Mouse (Mus musculus): ENCODE results near the gene Tex12. TPM values are rescaled to one million over a fixed set of nuclear protein-coding genes. Genes with fewer than 3 reads are reported as not detected.

The Tex12 gene
- polyA plus RNA-seq, 1 experiment from 2014 or later: not detected

DNA sequence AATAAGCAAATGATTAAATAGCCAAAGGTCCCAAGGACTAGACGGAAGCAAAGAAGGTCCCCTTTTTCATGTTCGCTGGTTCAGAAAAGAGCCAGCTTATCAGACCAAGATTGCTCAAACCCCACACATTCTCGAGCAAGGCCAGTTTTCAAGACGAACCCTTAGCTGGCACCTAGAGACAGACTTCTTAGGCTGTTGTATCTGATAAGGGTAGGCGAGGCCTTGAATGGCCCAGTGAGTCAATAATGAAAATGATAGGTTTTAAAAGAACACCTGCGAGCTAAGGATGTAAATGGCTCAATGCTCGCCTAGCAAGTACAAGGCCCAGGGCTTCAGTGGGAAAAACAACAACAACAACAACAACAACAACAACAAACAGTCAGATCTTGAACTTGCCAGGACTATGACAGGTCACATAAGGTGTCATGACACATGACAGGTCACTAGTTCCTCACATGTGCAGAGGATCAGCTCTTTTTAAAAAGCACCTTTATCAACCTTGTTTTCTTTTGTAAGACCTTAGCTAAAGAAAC, 24.5 kb downstream of the Tex12 start:
- POLR2A ChIA-PET: interaction anchor here (0.8 kb wide), 1 partner anchor 852 kb away, joined by 3 read pairs; no protein-coding TSS in a partner anchor
- TF ChIP-seq CTCF (IDR thresholded peaks at IDR 0.05): no peak

GRCm38 (mm10) chr9:50535930-50536329, 25.2 kb downstream of the Tex12 start:
- POLR2A ChIA-PET: interaction anchor here (0.8 kb wide), 1 partner anchor 851 kb away, joined by 3 read pairs; no protein-coding TSS in a partner anchor
- ATAC-seq (no peak), DNase-seq (ENCODE audit: low read depth, low spot score) (no peak)
- TF ChIP-seq CTCF (IDR thresholded peaks at IDR 0.05): no peak
- CTCF ChIA-PET: interaction anchor here (1.6 kb wide), 1 partner anchor 7 kb away, joined by 4 read pairs; the partner anchor contains the start of gene Pts
- in situ Hi-C loops (cut with MboI; ENCODE audit: low pct_unique_long_range_greater_than_20kb): loop anchor here (5.0 kb wide), 1 partner anchor 61 kb away; no protein-coding TSS in a partner anchor
- no peaks in the 10 kb centered on the region for H3K27me3 ChIP-seq

More for the DNA sequence above, 24.5 kb downstream of the Tex12 start:
- ATAC-seq (no peak), DNase-seq (ENCODE audit: low read depth, low spot score) (no peak)
- H3K27me3 ChIP-seq: no peaks in the 10 kb centered on the region
- CTCF ChIA-PET: interaction anchor here (1.6 to 1.9 kb wide), 2 partner anchors 8 to 30 kb away, joined by 4 to 9 read pairs; partner anchors contain the start of gene Pts
- in situ Hi-C loops (cut with MboI; ENCODE audit: low pct_unique_long_range_greater_than_20kb): loop anchor here (5.0 kb wide), 1 partner anchor 61 kb away; no protein-coding TSS in a partner anchor

GRCm38 (mm10) chr9:50533791-50534190, 27.3 kb downstream of the Tex12 start:
- POLR2A ChIA-PET: no interaction called here
- no peak for TF ChIP-seq CTCF (IDR thresholded peaks at IDR 0.05)
- no peaks in the 10 kb centered on the region for H3K27me3 ChIP-seq
- ATAC-seq (no peak), DNase-seq (ENCODE audit: low read depth, low spot score) (no peak)
- in situ Hi-C loops (cut with MboI; ENCODE audit: low pct_unique_long_range_greater_than_20kb): no loop called here
- CTCF ChIA-PET: interaction anchor here (1.3 to 1.6 kb wide), 3 partner anchors 59 to 95 kb away, joined by 4 read pairs; no protein-coding TSS in a partner anchor

- H3K27me3 ChIP-seq: no peaks in the 10 kb centered on the region
- no peak for TF ChIP-seq CTCF (IDR thresholded peaks at IDR 0.05)
- ATAC-seq (no peak), DNase-seq (ENCODE audit: low read depth, low spot score) (no peak)
- ChIA-PET CTCF (interaction anchor here (1.3 to 1.6 kb wide), 3 partner anchors 60 to 95 kb away, joined by 4 read pairs; no protein-coding TSS in a partner anchor), POLR2A (no interaction called here)
- in situ Hi-C loops (cut with MboI; ENCODE audit: low pct_unique_long_range_greater_than_20kb): no loop called here
Observed at GRCm38 (mm10) chr9:50533328-50533727, 27.8 kb downstream of the Tex12 start.

DNA sequence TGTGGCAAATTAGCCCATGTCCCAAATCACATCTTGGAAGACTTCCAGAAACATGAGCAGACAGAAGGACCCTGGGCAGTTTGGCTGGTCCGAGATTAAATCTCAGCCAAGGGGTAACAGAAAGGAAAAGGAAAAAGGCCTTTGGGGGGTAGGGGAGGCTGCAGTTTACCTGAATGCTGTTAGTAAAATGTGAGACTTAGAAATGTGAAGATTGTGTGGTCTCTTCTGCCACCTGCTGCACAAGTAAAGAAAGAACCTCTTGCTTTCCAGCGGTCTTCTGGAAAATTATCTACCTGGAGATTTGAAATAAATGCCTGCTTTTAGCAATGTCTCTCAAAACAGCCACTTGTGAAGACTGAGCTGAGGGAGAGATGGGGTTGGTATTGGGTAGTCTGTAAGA, 30.2 kb downstream of the Tex12 start:
- ATAC-seq (no peak), DNase-seq (ENCODE audit: low read depth, low spot score) (no peak)
- no peaks in the 10 kb centered on the region for H3K27me3 ChIP-seq
- in situ Hi-C loops (cut with MboI; ENCODE audit: low pct_unique_long_range_greater_than_20kb): no loop called here
- ChIA-PET CTCF (interaction anchor here (0.7 to 3.5 kb wide), 3 partner anchors 63 to 846 kb away, joined by 3 to 30 read pairs (median 8); no protein-coding TSS in a partner anchor), POLR2A (no interaction called here)
- peak; percentile 64 for TF ChIP-seq CTCF (IDR thresholded peaks at IDR 0.05)

- DNase-seq (ENCODE audit: low read depth, low spot score): peak; percentile 76
- in situ Hi-C loops (cut with MboI; ENCODE audit: low pct_unique_long_range_greater_than_20kb): loop anchor here (5.0 to 10.0 kb wide), 3 partner anchors 71 to 1036 kb away; no protein-coding TSS in a partner anchor
- ChIA-PET CTCF (interaction anchor here (0.8 to 3.5 kb wide), 32 partner anchors 8 to 1058 kb away, joined by 3 to 69 read pairs (median 6); partner anchors contain the start of genes Plet1, Sdhd and Timm8b), POLR2A (interaction anchor here (1.0 to 1.6 kb wide), 5 partner anchors 63 to 85 kb away, joined by 3 to 4 read pairs (median 3); no protein-coding TSS in a partner anchor)
- TF ChIP-seq CTCF (IDR thresholded peaks at IDR 0.05): peak; percentile 99
- ATAC-seq: peak; percentile 93
- H3K27me3 ChIP-seq: no peaks in the 10 kb centered on the region
Observed at GRCm38 (mm10) chr9:50528293-50528892, 32.7 kb downstream of the Tex12 start, which contains the start of gene Pts. TSS of gene Pts (minus strand) at chr9:50528724.

DNA sequence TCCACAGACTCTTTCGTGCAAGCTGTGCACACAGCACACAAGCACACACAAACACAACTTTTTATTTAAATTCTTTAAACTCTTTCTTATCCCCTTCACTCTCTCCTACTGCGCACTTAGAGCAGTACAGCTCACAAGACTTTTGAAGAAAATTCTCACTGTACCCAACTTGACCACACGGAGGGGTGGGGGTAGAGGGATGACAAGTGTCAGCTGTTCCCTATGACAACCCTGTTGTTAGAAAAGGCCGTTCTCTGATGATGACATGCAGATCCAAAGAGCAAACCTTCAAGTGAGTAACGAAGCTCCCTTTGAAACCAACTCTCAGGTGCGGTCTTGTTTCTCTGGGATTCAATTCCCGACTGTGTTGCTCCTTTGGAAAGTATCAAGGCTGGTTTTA, 33.3 kb downstream of the Tex12 start:
- DNase-seq (ENCODE audit: low read depth, low spot score) (no peak), ATAC-seq (peak; percentile 23)
- CTCF ChIA-PET: interaction anchor here (0.8 to 3.5 kb wide), 30 partner anchors 9 to 1057 kb away, joined by 3 to 69 read pairs (median 6); partner anchors contain the start of genes Plet1, Sdhd and Timm8b

DNA sequence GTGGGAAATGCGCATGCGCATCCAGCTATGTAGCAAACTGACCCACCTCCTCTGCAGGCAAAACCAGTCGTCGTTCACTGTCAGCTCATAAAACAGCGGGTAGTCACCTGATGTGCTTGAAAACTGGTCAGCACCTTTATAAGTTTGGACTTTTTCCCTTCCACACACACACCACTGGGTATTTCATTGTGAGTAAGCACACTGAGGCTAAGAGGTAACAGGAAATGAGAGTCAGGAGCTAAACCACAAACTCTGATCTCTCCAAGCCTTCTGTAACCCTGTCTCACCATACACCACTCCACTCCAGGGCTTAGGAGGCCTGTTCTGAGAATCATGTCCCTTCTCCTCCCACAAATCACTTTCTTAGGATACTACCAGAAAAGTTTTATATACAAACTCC, 35.5 kb downstream of the Tex12 start:
- ChIA-PET CTCF (interaction anchor here (1.1 to 1.4 kb wide), 4 partner anchors 40 to 82 kb away, joined by 3 to 4 read pairs (median 4); no protein-coding TSS in a partner anchor), POLR2A (interaction anchor here (0.5 to 1.5 kb wide), 3 partner anchors 13 to 854 kb away, joined by 3 to 10 read pairs (median 3); no protein-coding TSS in a partner anchor)
- ATAC-seq (no peak), DNase-seq (ENCODE audit: low read depth, low spot score) (no peak)
- H3K27me3 ChIP-seq: no peaks in the 10 kb centered on the region
- in situ Hi-C loops (cut with MboI; ENCODE audit: low pct_unique_long_range_greater_than_20kb): loop anchor here (5.0 to 10.0 kb wide), 3 partner anchors 68 to 1033 kb away; no protein-coding TSS in a partner anchor
- TF ChIP-seq CTCF (IDR thresholded peaks at IDR 0.05): no peak

More for the DNA sequence above, 33.3 kb downstream of the Tex12 start:
- TF ChIP-seq CTCF (IDR thresholded peaks at IDR 0.05): no peak
- no peaks in the 10 kb centered on the region for H3K27me3 ChIP-seq
- POLR2A ChIA-PET: interaction anchor here (1.0 to 1.6 kb wide), 4 partner anchors 63 to 84 kb away, joined by 3 to 4 read pairs (median 3); no protein-coding TSS in a partner anchor
- in situ Hi-C loops (cut with MboI; ENCODE audit: low pct_unique_long_range_greater_than_20kb): loop anchor here (5.0 to 10.0 kb wide), 3 partner anchors 71 to 1036 kb away; no protein-coding TSS in a partner anchor

GRCm38 (mm10) chr9:50524936-50525335, 36.2 kb downstream of the Tex12 start:
- POLR2A ChIA-PET: interaction anchor here (0.5 to 1.5 kb wide), 2 partner anchors 13 to 104 kb away, joined by 3 to 10 read pairs; no protein-coding TSS in a partner anchor
- no peaks in the 10 kb centered on the region for H3K27me3 ChIP-seq
- ATAC-seq (no peak), DNase-seq (ENCODE audit: low read depth, low spot score) (no peak)
- CTCF ChIA-PET: interaction anchor here (1.1 to 1.4 kb wide), 4 partner anchors 39 to 81 kb away, joined by 3 to 4 read pairs (median 4); no protein-coding TSS in a partner anchor
- TF ChIP-seq CTCF (IDR thresholded peaks at IDR 0.05): no peak
- in situ Hi-C loops (cut with MboI; ENCODE audit: low pct_unique_long_range_greater_than_20kb): loop anchor here (5.0 to 10.0 kb wide), 3 partner anchors 68 to 1033 kb away; no protein-coding TSS in a partner anchor

- no peaks in the 10 kb centered on the region for H3K27me3 ChIP-seq
- ATAC-seq: no peak
- ChIA-PET POLR2A (no interaction called here), CTCF (interaction anchor here (1.4 to 2.2 kb wide), 2 partner anchors 14 to 70 kb away, joined by 3 to 6 read pairs; no protein-coding TSS in a partner anchor)
- in situ Hi-C loops (cut with MboI; ENCODE audit: low pct_unique_long_range_greater_than_20kb): loop anchor here (10.0 kb wide), 1 partner anchor 188 kb away; no protein-coding TSS in a partner anchor
- TF ChIP-seq CTCF (IDR thresholded peaks at IDR 0.05): no peak
- no peak for DNase-seq (ENCODE audit: low read depth, low spot score)
Observed at GRCm38 (mm10) chr9:50522574-50522973, 38.6 kb downstream of the Tex12 start.
